Mouse (Mus musculus): ENCODE data around the gene Vmn1r157. TPM values are rescaled to one million over a fixed set of nuclear protein-coding genes. Genes with fewer than 3 reads are reported as not detected.

Vmn1r157 gene
- polyA plus RNA-seq (2017; shearing (Covaris generic)) = not detected

GRCm38 (mm10) chr7:22761397-22761796 lies at the start of gene Vmn1r157:
Vmn1r157 (plus strand) TSS chr7:22761697.

GRCm38 (mm10) chr7:22719610-22720009 lies 41.9 kb upstream of the Vmn1r157 start, which contains the start of gene Gm4567:
Gm4567 (minus strand) TSS chr7:22719710.

DNA sequence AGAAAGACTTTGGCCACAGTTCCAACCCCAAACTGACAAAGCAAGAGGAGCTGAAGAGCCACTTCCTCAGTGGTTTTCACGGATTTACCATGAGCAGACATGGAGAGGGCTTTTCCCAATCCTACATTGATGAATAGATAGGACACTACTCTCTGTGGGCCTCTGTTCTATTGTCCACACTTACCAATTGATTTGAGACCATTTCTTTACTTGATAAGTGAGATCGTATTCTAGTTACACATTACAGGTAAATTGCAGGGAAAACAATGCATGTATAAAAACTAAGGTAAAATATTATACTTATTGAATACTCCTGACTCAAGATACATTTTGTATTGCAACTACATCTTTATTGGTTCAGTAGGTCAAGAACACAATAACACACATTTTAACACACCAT lies 29.2 kb downstream of the Vmn1r157 start, which contains the start of gene Vmn1r158:
TSS of gene Vmn1r158 (minus strand) at position 101 of the 400 bp plus-strand sequence.

Other genes with a start within 250 kb of the Vmn1r157 start
- gene Vmn1r152, start 238.7 kb upstream of the Vmn1r157 start, polyA plus RNA-seq (2017; shearing (Covaris generic)) = 0.89 TPM
- not detected for gene Gm8677, start 226.8 kb upstream of the Vmn1r157 start, polyA plus RNA-seq (2017; shearing (Covaris generic))
- not detected for gene Gm4201, start 196.4 kb upstream of the Vmn1r157 start, polyA plus RNA-seq (2017; shearing (Covaris generic))
- gene Gm4565, start 173.6 kb upstream of the Vmn1r157 start, polyA plus RNA-seq (2017; shearing (Covaris generic)) = 0.65 TPM
- 1.1 TPM for gene Vmn1r155, start 103.7 kb upstream of the Vmn1r157 start, polyA plus RNA-seq (2017; shearing (Covaris generic))
- not detected for gene Gm8693, start 69.4 kb upstream of the Vmn1r157 start, polyA plus RNA-seq (2017; shearing (Covaris generic))
- gene Gm4567, start 42.0 kb upstream of the Vmn1r157 start, polyA plus RNA-seq (2017; shearing (Covaris generic)) = not detected
- not detected for gene Vmn1r158, start 29.1 kb downstream of the Vmn1r157 start, polyA plus RNA-seq (2017; shearing (Covaris generic))
- gene Vmn1r159, start 81.9 kb downstream of the Vmn1r157 start, polyA plus RNA-seq (2017; shearing (Covaris generic)) = not detected
- gene Vmn1r160, start 109.5 kb downstream of the Vmn1r157 start, polyA plus RNA-seq (2017; shearing (Covaris generic)) = not detected
- gene Gm4214, start 223.0 kb downstream of the Vmn1r157 start, polyA plus RNA-seq (2017; shearing (Covaris generic)) = not detected